In genomic region chr17:5402624-5403023, GRCm38 (mm10) we compare ENCODE assay signal across 8 mouse cellular contexts. TPM values are rescaled to one million over a fixed set of nuclear protein-coding genes. Genes with fewer than 3 reads are reported as not detected.
DNase-seq lines count a peak whose midpoint lies in the region; ATAC-seq and TF ChIP-seq lines count a peak whose summit lies in the region.

No protein-coding gene starts in this region.

- H3K4me2 ChIP-seq in forebrain, embryonic 13.5 days: peak overlapping the region; percentile 29; the same call in 1 of the 2 replicates
- H3K4me2 ChIP-seq in lung, postnatal 0 days (replicated peaks; ENCODE audit: low read depth, low read length): peak overlapping the region; percentile 25; the same call in 1 of the 2 replicates

- no peak overlapping the region for H3K27ac ChIP-seq in forebrain, embryonic 13.5 days
- no peak overlapping the region for H3K27ac ChIP-seq in lung, postnatal 0 days (ENCODE audit: low read length)

- peaks cover 30% of the 10 kb centered on the region for H3K27me3 ChIP-seq in forebrain, embryonic 13.5 days
- H3K27me3 ChIP-seq in lung, postnatal 0 days (replicated peaks; ENCODE audit: insufficient read depth, low read length): no peaks in the 10 kb centered on the region

- no peak for TF ChIP-seq EP300 in lung, postnatal 0 days (IDR thresholded peaks at IDR 0.05)

- peak; percentile 84 for ATAC-seq in cerebellum, adult (ENCODE audit: insufficient number of reproducible peaks, low FRiP score, low TSS enrichment)
- peak; percentile 68; the same call in 1 of the 2 replicates for ATAC-seq in forebrain, embryonic 13.5 days
- ATAC-seq in lung, postnatal 0 days: peak; percentile 95

- H3K4me3 ChIP-seq in forebrain, embryonic 13.5 days: no peak overlapping the region
- no peak overlapping the region for H3K4me3 ChIP-seq in lung, postnatal 0 days (ENCODE audit: low read depth, low read length)

- peak; percentile 88 for DNase-seq in ES-CJ7 (ENCODE audit: low read depth, low spot score)
- DNase-seq in heart, postnatal 14 days: peak; percentile 74 to 82
- DNase-seq in large intestine, adult 2 months (ENCODE audit: low read depth, low spot score): peak; percentile 68
- DNase-seq in lung, postnatal 0 days (ENCODE audit: low spot score): peak; percentile 88
- DNase-seq in ovary, postnatal 10 days (ENCODE audit: low spot score): peak; percentile 42
- DNase-seq in thymus, postnatal 10 days (ENCODE audit: low spot score in 2 of 2): peak; percentile 12 to 60

- no peaks in the 10 kb centered on the region for H3K9me3 ChIP-seq in forebrain, embryonic 13.5 days (replicated peaks)
- H3K9me3 ChIP-seq in lung, postnatal 0 days (ENCODE audit: low read length): no peaks in the 10 kb centered on the region

- H3K4me1 ChIP-seq in forebrain, embryonic 13.5 days: peaks cover 12% of the 10 kb centered on the region; the same call in 1 of the 2 replicates
- no peaks in the 10 kb centered on the region for H3K4me1 ChIP-seq in lung, postnatal 0 days (ENCODE audit: insufficient read depth, low read depth, low read length)

- H3K9ac ChIP-seq in forebrain, embryonic 13.5 days: 0 out of 2 replicates have a peak overlapping the region, but pooled peaks have one; percentile 8
- no peak overlapping the region for H3K9ac ChIP-seq in lung, postnatal 0 days (replicated peaks; ENCODE audit: low read depth)

- peak; percentile 95 for TF ChIP-seq CTCF in lung, postnatal 0 days (IDR thresholded peaks at IDR 0.05)

- 24% methylated on average over 8 of the region's 8 CpGs for WGBS in forebrain, embryonic 13.5 days
- 25% methylated on average over 8 of the region's 8 CpGs for WGBS in large intestine, adult 2 months
- WGBS in lung, postnatal 0 days: 29% methylated on average over 8 of the region's 8 CpGs

- intact Hi-C loops in heart, postnatal 14 days (cut with DNase I): loop anchor here (5.0 kb wide), 1 partner anchor 1830 kb away; no protein-coding TSS in a partner anchor

- H3K36me3 ChIP-seq in forebrain, embryonic 13.5 days (ENCODE audit: poor library complexity, severe bottlenecking): no peaks in the 10 kb centered on the region
- H3K36me3 ChIP-seq in lung, postnatal 0 days (ENCODE audit: insufficient read depth, low read length): no peaks in the 10 kb centered on the region

RNA-seq across cellular contexts. Expression of gene Ldhal6b, which starts 15.9 kb away (rescaled TPM):
- polyA plus RNA-seq in forebrain, embryonic 13.5 days (2015; fragmentation: Nextera tagmentation; extraction: Ambion mirVana): 0.11 TPM in 1 of 2 replicates, not detected in the other
- total RNA-seq in heart, postnatal 14 days (2021): under 1 TPM; 0.38 to 0.73 TPM
- 0.32 TPM in 1 of 2 replicates, not detected in the other for polyA plus RNA-seq in large intestine, adult 2 months (2012; rRNA removed)
- not detected in 2 replicates for polyA plus RNA-seq in lung, postnatal 0 days (2015; fragmentation: Nextera tagmentation; extraction: Ambion mirVana)

RNA-seq across cellular contexts. Expression of gene Tmem242, which starts 37.4 kb away (rescaled TPM):
- 112 and 114 TPM in 2 replicates for polyA plus RNA-seq in forebrain, embryonic 13.5 days (2015; fragmentation: Nextera tagmentation; extraction: Ambion mirVana)
- total RNA-seq in heart, postnatal 14 days (2021): 100 to 1,000 TPM; 129 to 137 TPM
- 10.6 and 12.1 TPM in 2 replicates for polyA plus RNA-seq in large intestine, adult 2 months (2012; rRNA removed)
- polyA plus RNA-seq in lung, postnatal 0 days (2015; fragmentation: Nextera tagmentation; extraction: Ambion mirVana): 84.3 and 89.0 TPM in 2 replicates

Comparison
In these comparisons a context has a peak if more than half of its experiments do, and no peak if none do; other contexts are left out.
1. DNase-seq: peak in every context shown above with its lines; median percentile 88 in ES-CJ7; 88 in lung, postnatal 0 days; 78 in heart, postnatal 14 days; 68 in large intestine, adult 2 months; 42 in ovary, postnatal 10 days; 36 in thymus, postnatal 10 days.